Mouse (Mus musculus) thymus, adult 2 months (tissue): ENCODE measurements around the gene Rere.

ENCODE experiments used
- CTCF ChIP-seq: fragments of 200-500 bp; IDR thresholded peaks from 2 replicates; pipeline ENCODE4 v1.5.1; 2012; ENCODE audit warnings: mild to moderate bottlenecking, control low read depth, low read length, moderate library complexity, borderline replicate concordance; ENCODE audit not compliant: control insufficient read depth, poor library complexity, insufficient read depth; ENCODE audit errors: extremely low read depth
- POLR2A ChIP-seq: fragments of 200-500 bp; IDR thresholded peaks from 2 replicates; pipeline ENCODE4 v1.6.1; 2012; ENCODE audit warnings: mild to moderate bottlenecking, low read length, control low read depth, moderate library complexity; ENCODE audit not compliant: control insufficient read depth, poor library complexity, insufficient read depth; ENCODE audit errors: extremely low read depth

DNA sequence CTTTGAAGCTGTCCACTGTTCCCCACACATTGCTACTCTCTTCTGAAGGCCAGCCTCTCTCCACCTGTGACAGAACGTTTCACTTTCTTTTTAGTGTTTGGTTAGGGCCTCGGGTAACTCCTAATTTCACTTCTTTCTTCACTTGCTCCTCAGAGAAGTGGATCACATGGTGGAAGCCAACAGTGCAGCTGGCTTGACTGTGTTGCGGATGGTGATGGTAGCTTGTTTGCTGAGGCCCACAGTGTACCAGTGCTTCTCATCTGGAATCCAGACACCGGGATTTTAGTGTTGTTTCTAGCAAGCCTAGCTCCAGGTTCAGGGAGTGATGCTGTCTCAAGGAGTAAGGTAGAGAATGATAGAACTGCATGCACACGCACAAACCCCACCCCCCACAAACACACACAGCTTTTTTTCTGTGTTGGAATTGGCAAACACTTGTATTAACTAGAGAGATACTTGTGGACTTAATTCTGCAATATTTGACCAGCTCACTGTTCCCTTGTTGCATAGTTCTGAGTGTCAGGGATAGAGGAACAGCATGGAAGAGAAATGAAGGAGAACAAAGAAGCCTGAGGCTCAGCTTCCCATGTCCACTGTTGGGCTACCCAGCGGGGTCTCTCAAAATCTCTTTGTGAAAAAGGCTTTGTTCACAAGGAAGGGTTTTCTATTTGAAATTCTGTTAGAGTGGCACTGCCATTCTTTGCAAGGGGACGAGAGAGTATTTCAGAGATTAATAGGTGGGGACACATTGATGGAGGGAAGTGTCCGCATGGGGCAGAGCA is 144.8 kb downstream of the Rere start:
- TF ChIP-seq CTCF: no peak
- no peak for TF ChIP-seq POLR2A
